Mouse (Mus musculus): ENCODE measurements around the gene Brdt. TPM values are rescaled to one million over a fixed set of nuclear protein-coding genes. Genes with fewer than 3 reads are reported as not detected.
A peak's percentile ranks its signal among the peaks of the same experiment; 100 is the strongest.

Brdt gene
- 0.21 and 2.2 TPM in 2 replicates for total RNA-seq (2012; rRNA removed)

DNA sequence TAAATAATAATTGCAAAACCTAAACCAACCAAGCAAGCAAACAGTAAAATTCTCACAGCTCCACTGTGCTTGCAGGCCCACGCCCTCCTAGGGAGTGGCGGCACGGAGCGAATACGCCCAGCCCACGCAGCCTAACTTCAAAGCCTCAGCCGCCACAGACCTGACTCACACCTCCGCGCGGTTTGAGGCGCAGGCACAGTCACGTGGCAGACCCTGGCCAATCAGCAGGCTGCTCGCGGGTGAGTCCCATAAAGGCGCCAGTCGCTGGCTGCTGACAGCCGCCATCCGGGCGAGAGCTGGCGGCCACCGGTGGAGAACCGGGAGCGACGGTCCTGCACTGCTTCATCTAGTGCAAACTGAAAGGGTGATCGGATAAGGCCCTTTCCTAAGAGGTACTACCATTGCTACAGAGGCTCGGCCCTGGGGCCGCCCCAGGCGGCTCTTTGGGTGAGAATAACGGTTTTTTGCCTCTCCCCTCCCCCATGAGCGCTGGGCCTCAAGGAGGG lies at the start of gene Brdt:
Gene Brdt, plus strand, starts transcription at position 244 of the 506 bp plus-strand sequence.
- no peak within 1 kb of the TSS; the same call in 1 of the 2 replicates for H3K27ac ChIP-seq (ENCODE audit: insufficient read depth, low read depth, low read length, poor library complexity, severe bottlenecking)
- H3K4me1 ChIP-seq (ENCODE audit: control insufficient read depth in 2 of 2, insufficient read depth in 2 of 2, low read length in 2 of 2, poor library complexity in 1 of 2): peaks cover 0 to 3% of the 10 kb centered on the region in 2 experiments; a peak in 1 of 4 replicates
- no peaks in the 10 kb centered on the region for H3K9me3 ChIP-seq (ENCODE audit: control insufficient read depth, insufficient read depth, low read depth, low read length)
- no peaks in the 10 kb centered on the region for H3K36me3 ChIP-seq (ENCODE audit: control insufficient read depth, insufficient read depth, low read length, poor library complexity, severe bottlenecking)
- DNase-seq (ENCODE audit: low read depth, low spot score): peak; percentile 47
- TF ChIP-seq MAFK (IDR thresholded peaks at IDR 0.05; ENCODE audit: insufficient read depth, low read depth, low read length) (no peak), ZNF384 (IDR thresholded peaks at IDR 0.05; ENCODE audit: low read depth, low read length) (no peak), CHD2 (IDR thresholded peaks at IDR 0.05; ENCODE audit: low read depth, low read length) (no peak), HCFC1 (IDR thresholded peaks at IDR 0.05; ENCODE audit: borderline replicate concordance, insufficient read depth, low read length) (no peak), ZC3H11A (IDR thresholded peaks at IDR 0.05; ENCODE audit: borderline replicate concordance, low read depth, low read length) (no peak)
- no peak within 1 kb of the TSS; the same call in 1 of the 2 replicates for H3K9ac ChIP-seq (ENCODE audit: insufficient read depth, low read depth, low read length, poor library complexity, severe bottlenecking)
- peak within 1 kb of the TSS; percentile 7 to 15; a peak in 1 of 4 replicates for H3K4me3 ChIP-seq (ENCODE audit: insufficient read depth in 1 of 2, low read depth in 1 of 2, low read length in 2 of 2, poor library complexity in 1 of 2, severe bottlenecking in 1 of 2)
- in situ Hi-C loops (cut with MboI; ENCODE audit: low sequenced_read_pairs in 2 of 2, unreplicated experiment in 2 of 2): no loop called here

DNA sequence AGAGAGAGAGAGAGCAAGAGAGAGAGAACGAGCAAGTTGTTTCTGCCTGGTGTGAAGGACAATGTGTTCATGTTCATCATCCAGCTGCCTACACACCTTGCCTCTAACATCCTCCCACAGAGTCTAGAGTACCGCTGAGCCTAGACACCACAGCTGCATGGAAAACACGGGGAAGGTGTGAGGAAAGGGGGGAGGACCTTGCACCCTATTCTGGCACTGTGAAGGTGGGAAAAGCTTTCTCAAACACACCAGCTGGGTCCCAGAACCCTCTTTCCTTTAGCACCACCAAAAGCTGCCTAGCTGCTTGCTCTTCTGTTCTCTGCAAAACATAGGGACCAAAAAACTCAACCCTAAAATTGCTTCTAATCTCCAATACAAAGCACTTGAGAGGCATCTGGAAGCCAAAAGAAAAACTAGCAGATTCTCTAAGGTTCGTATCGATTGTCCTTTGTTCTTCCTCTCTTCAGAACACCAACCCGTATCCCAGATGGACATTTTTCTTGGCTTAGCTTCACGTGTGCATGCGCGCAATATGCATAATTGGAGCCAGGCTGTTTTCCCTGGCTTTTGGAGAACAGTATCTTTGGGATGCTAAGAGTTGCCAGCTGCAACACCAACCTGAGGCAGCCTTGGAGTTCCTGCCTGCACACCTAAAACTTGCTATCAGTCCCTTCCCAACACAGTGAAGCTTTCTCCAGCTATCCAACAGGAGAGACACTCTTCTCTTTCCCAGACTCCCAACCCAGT lies 48.2 kb upstream of the Brdt start:
- Histone ChIP-seq H3K4me3 (ENCODE audit: insufficient read depth in 1 of 2, low read depth in 1 of 2, low read length in 2 of 2, poor library complexity in 1 of 2, severe bottlenecking in 1 of 2) (no peak overlapping the region), H3K9me3 (ENCODE audit: control insufficient read depth, insufficient read depth, low read depth, low read length) (no peaks in the 10 kb centered on the region), H3K4me1 (ENCODE audit: control insufficient read depth in 2 of 2, insufficient read depth in 2 of 2, low read length in 2 of 2, poor library complexity in 1 of 2) (no peaks in the 10 kb centered on the region), H3K27ac (ENCODE audit: insufficient read depth, low read depth, low read length, poor library complexity, severe bottlenecking) (no peak overlapping the region), H3K9ac (ENCODE audit: insufficient read depth, low read depth, low read length, poor library complexity, severe bottlenecking) (no peak overlapping the region), H3K36me3 (ENCODE audit: control insufficient read depth, insufficient read depth, low read length, poor library complexity, severe bottlenecking) (no peaks in the 10 kb centered on the region)
- in situ Hi-C loops (cut with MboI; ENCODE audit: low sequenced_read_pairs in 2 of 2, unreplicated experiment in 2 of 2): loop anchor here in 1 of 2 experiments (25.0 kb wide), 1 partner anchor 820 kb away; the partner anchor contains the start of gene Barhl2
- TF ChIP-seq HCFC1 (IDR thresholded peaks at IDR 0.05; ENCODE audit: borderline replicate concordance, insufficient read depth, low read length) (no peak), MAFK (IDR thresholded peaks at IDR 0.05; ENCODE audit: insufficient read depth, low read depth, low read length) (no peak), ZC3H11A (IDR thresholded peaks at IDR 0.05; ENCODE audit: borderline replicate concordance, low read depth, low read length) (no peak), ZNF384 (IDR thresholded peaks at IDR 0.05; ENCODE audit: low read depth, low read length) (no peak), CHD2 (IDR thresholded peaks at IDR 0.05; ENCODE audit: low read depth, low read length) (no peak)
- DNase-seq (ENCODE audit: low read depth, low spot score): no peak

DNA sequence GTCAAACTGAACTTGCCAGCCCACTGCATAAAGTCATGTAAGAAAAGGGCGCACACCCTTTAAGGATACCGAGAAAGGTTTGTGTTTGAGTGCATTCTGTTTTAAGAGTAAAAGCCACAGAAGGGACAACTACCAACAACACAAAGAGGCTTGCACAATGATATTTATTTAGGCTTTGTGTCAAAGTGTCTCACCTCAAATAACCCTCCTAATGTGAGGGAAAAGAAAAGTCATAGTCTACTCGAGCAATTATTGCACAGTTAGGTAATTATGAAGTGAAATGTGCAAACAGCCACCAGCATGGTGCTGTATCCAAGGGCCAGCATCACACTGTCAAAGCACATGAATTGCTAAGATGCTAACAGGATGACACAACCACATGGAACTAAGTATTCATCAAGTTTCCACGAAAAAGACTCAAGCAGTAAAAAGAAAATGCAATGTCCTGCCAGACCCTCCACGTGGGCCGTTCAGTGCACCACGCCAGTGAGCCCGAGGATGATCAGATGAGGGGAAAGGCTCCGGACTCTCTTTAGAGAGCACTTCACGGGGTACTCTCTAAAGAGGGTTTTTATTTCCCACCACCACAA lies 46.9 kb upstream of the Brdt start:
- TF ChIP-seq ZNF384 (IDR thresholded peaks at IDR 0.05; ENCODE audit: low read depth, low read length) (no peak), ZC3H11A (IDR thresholded peaks at IDR 0.05; ENCODE audit: borderline replicate concordance, low read depth, low read length) (no peak), HCFC1 (IDR thresholded peaks at IDR 0.05; ENCODE audit: borderline replicate concordance, insufficient read depth, low read length) (no peak), MAFK (IDR thresholded peaks at IDR 0.05; ENCODE audit: insufficient read depth, low read depth, low read length) (no peak), CHD2 (IDR thresholded peaks at IDR 0.05; ENCODE audit: low read depth, low read length) (no peak)
- Histone ChIP-seq H3K4me1 (ENCODE audit: control insufficient read depth in 2 of 2, insufficient read depth in 2 of 2, low read length in 2 of 2, poor library complexity in 1 of 2) (peaks cover 0 to 2% of the 10 kb centered on the region in 2 experiments; a peak in 1 of 4 replicates), H3K9me3 (ENCODE audit: control insufficient read depth, insufficient read depth, low read depth, low read length) (no peaks in the 10 kb centered on the region), H3K27ac (ENCODE audit: insufficient read depth, low read depth, low read length, poor library complexity, severe bottlenecking) (no peak overlapping the region), H3K4me3 (ENCODE audit: insufficient read depth in 1 of 2, low read depth in 1 of 2, low read length in 2 of 2, poor library complexity in 1 of 2, severe bottlenecking in 1 of 2) (no peak overlapping the region), H3K36me3 (ENCODE audit: control insufficient read depth, insufficient read depth, low read length, poor library complexity, severe bottlenecking) (no peaks in the 10 kb centered on the region), H3K9ac (ENCODE audit: insufficient read depth, low read depth, low read length, poor library complexity, severe bottlenecking) (no peak overlapping the region)
- DNase-seq (ENCODE audit: low read depth, low spot score): no peak
- in situ Hi-C loops (cut with MboI; ENCODE audit: low sequenced_read_pairs in 2 of 2, unreplicated experiment in 2 of 2): loop anchor here in 1 of 2 experiments (25.0 kb wide), 1 partner anchor 822 kb away; the partner anchor contains the start of gene Barhl2

DNA sequence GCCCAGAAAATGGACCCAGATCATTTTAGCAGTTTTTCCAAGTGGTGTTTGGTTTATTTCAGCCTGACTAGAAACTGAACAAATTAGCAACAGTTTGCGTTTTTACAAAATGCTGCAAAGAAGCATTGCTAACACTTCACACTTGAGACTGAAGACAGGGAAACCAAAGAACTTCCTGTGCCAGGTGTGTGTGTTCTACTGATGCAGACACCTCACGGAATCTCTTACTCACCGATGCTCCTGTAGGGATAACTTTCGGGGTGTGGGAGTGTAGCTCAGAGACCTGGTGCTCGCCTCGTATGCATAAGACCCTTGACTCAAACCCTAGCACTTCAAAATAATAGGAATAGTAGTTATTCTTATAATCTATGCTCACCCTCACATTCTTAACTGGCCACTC lies 45.4 kb upstream of the Brdt start:
- DNase-seq (ENCODE audit: low read depth, low spot score): no peak
- peaks cover 0 to 2% of the 10 kb centered on the region in 2 experiments; a peak in 1 of 4 replicates for H3K4me1 ChIP-seq (ENCODE audit: control insufficient read depth in 2 of 2, insufficient read depth in 2 of 2, low read length in 2 of 2, poor library complexity in 1 of 2)
- no peaks in the 10 kb centered on the region for H3K9me3 ChIP-seq (ENCODE audit: control insufficient read depth, insufficient read depth, low read depth, low read length)
- TF ChIP-seq HCFC1 (IDR thresholded peaks at IDR 0.05; ENCODE audit: borderline replicate concordance, insufficient read depth, low read length): no peak
- TF ChIP-seq ZNF384 (IDR thresholded peaks at IDR 0.05; ENCODE audit: low read depth, low read length): no peak
- TF ChIP-seq MAFK (IDR thresholded peaks at IDR 0.05; ENCODE audit: insufficient read depth, low read depth, low read length): no peak
- no peak for TF ChIP-seq ZC3H11A (IDR thresholded peaks at IDR 0.05; ENCODE audit: borderline replicate concordance, low read depth, low read length)
- TF ChIP-seq CHD2 (IDR thresholded peaks at IDR 0.05; ENCODE audit: low read depth, low read length): no peak
- H3K36me3 ChIP-seq (ENCODE audit: control insufficient read depth, insufficient read depth, low read length, poor library complexity, severe bottlenecking): no peaks in the 10 kb centered on the region
- in situ Hi-C loops (cut with MboI; ENCODE audit: low sequenced_read_pairs in 2 of 2, unreplicated experiment in 2 of 2): loop anchor here in 1 of 2 experiments (25.0 kb wide), 1 partner anchor 823 kb away; the partner anchor contains the start of gene Barhl2
- no peak overlapping the region for H3K27ac ChIP-seq (ENCODE audit: insufficient read depth, low read depth, low read length, poor library complexity, severe bottlenecking)
- no peak overlapping the region for H3K4me3 ChIP-seq (ENCODE audit: insufficient read depth in 1 of 2, low read depth in 1 of 2, low read length in 2 of 2, poor library complexity in 1 of 2, severe bottlenecking in 1 of 2)
- H3K9ac ChIP-seq (ENCODE audit: insufficient read depth, low read depth, low read length, poor library complexity, severe bottlenecking): no peak overlapping the region

Data from ES-E14 (cell line).